Mouse (Mus musculus): ENCODE results near the gene Fetub.
"Not testable (repeated sequence)": the region's sequence is repeated elsewhere in the genome, so short reads cannot be mapped to it uniquely, and the experiment has no call there.

Fetub gene

DNA sequence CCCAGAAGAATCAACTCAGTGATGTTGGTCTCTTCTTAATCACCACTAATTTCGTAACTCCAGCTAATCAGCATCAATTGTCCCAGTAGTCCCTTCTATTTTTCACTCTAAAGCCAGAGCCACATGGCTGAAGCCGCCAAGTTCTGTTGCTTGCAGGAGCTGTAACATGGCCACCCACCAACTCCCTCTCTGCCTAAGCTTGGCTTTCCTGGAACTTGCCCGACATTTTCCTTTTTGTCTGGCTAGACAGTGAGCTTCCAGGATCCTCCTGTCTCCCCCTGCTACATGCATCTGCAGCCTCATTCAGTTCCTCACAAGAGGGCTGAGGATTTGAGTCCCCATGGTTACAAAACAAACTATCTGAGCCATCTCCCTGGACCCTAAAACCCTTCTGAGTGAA is 6.1 kb upstream of the Fetub start:
- DNase-seq = peak in 1 of 2 experiments; percentile 21

DNA sequence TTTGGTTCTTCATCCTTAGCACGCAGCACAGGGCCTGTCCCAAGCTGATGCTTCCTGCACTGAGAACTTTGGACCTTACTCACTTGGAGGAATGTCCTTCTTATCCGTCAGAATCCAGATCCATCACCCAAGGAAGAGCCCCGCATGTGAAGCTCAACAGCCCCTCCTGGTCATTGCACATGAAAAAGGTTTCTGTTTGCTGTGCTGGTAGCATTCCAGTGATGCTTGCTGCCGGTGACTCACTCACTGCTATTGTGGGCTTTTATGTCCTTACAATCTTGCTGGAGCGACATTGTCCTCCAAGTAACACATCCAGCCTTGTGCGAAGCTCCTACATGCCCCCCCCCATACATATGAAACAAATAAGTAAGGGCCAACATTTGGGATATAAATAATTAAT is 5.2 kb upstream of the Fetub start:
- no peak for DNase-seq

DNA sequence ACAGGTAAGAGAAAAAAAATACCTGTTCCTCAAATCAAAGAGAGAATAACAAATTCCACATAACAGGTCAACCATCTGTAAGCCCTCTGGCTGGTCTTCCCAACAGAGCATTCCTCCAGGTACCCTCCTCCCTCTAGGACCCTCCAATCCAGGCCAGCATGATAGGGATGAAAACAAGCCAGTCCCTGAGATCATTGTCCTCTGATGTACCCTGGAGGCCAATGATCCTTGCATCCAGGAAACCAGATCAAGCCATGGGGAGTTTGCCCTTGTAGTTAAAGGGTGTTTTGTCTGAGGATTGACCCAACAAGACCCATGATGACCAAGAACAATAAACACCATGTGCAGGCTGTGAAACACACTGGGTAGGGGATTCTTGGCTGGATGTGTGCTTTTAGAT is 3.9 kb upstream of the Fetub start:
- no peak for DNase-seq

DNA sequence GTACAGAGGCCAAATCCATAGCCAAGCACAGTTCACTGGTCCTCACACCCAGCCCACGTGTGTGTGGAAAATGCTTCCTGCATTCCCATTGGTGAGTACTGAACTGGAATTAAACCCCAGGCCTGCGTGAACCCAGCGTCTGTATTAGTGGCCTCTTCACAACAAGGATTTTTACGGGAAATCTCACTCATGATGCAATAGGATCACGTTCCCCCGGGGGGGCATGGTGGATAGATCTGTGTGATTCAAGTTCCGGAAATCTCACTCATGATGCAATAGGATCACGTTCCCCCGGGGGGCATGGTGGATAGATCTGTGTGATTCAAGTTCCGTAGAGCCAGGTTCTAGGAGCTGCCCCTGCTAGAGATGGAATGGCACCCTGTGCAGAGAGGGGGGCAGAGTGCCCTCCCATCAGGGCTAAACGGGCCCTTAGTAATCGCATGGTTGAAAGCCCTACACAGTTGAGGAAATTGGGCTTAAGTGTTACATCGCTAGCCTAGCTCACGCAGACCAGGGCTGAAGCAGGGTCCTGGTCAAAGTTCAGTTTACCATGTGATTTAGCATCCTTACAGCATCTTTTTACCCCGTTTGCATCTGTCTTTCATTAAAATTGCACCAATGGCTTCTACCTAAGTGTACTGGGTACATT is 654 bp downstream of the Fetub start:
- peak; percentile 7 to 9 for DNase-seq

DNA sequence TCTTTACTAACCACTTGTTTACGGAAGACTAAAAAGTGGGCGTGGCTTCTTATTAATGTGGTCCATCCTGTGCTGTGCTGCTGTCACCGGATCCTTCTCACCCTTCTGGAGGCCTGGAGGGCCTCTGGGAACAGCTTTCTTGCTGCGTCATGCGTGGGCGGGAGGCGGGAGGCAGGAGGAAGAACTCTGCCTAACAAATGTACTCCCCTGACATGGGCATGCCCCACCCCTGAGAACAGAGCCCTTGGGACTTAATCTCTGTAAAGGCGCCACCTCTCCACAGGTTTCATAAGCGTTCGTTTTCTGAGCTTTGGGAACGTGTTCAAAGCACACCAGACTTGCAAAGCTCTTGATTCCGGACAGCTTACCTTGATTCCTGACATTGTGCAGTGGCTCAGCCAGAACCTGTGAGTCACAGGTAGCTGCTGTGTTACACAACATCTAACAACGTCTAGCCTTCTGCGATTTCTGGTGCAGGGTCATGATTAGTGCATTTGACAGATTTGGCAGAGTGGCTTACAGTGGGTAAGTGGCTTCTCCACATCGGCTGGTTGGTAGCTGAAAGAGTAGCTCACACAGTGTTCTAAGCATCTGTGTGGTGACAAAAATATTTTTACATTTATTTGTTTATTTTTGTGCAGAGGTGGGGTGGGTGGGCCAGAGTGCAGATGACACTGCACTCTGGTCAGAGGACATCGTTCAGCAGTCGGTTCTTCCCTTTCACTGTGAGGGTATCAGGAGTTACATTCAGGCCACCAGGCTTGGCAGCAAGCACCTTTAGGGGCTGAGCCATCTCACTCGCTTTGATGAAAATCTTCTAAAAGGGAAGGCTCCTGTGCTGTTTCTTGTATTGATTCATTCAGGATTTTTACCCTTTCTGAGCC is 2.1 kb downstream of the Fetub start:
- DNase-seq = peak; percentile 77 to 85

DNA sequence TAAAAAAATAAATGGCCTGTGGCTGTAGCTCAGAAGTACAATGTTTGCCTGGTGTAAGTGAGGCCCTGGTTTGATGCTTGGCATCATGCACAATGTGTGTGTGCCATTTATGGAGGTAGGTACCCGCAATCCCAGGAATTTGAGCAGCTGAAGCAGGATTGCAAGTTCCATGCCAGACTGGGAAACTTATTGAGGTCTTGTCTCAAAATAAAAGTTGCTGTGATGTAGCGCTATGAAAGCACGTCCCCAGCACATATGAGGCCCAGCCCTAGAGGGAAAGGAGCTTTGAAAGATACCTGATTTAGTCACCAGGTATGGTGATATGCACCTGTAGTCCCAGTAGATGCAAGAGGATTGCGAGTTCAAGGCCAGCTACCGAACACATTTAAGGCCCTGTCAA is 3.6 kb downstream of the Fetub start:
- no peak for DNase-seq

- no peak for DNase-seq
Measured at GRCm38 (mm10) chr16:22922433-22922832, 4.3 kb downstream of the Fetub start.

GRCm38 (mm10) chr16:22929575-22929974 is 11.4 kb downstream of the Fetub start:
- no peak for DNase-seq

- DNase-seq = no peak
Measured at GRCm38 (mm10) chr16:22931431-22932200, 13.5 kb downstream of the Fetub start.

DNA sequence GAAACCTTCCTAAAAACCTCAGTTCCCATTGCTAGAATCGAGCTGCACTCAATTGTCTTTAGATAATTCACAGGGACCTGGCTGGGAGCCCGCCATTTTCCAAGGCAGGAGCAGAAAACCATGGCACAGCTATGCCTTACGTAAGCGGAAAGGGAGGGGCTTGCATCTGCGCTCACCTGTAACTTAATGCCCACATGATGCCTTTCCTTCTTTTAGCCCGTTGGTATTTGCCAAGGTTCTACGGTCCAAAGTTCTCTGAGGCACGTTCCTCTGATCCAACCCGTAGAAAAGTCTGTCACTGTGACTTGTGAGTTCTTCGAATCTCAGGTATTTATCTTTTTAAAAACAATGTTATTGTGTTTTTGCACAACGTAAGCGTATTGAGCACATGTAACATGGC is 19.5 kb downstream of the Fetub start:
- DNase-seq = no peak

DNA sequence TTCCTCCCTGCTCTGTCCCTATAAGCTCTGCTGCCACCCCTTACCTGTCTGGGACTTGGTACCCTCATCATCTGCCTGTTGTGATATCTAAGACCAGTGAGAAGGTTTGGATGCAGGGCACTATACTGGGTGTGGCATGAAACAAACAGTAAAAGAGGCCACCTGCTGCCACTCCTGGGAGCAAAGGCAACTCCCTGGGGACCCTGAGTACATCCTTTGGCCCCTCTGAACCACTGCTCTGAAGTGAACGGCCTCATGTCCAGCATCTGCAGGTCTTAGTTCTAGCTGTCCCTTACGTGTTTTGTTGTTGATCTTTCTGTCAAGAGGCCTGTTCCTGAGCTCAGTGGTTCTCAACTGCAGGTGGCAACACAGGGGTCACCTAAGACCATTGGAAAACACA is 20.4 kb downstream of the Fetub start:
- no peak for DNase-seq

DNA sequence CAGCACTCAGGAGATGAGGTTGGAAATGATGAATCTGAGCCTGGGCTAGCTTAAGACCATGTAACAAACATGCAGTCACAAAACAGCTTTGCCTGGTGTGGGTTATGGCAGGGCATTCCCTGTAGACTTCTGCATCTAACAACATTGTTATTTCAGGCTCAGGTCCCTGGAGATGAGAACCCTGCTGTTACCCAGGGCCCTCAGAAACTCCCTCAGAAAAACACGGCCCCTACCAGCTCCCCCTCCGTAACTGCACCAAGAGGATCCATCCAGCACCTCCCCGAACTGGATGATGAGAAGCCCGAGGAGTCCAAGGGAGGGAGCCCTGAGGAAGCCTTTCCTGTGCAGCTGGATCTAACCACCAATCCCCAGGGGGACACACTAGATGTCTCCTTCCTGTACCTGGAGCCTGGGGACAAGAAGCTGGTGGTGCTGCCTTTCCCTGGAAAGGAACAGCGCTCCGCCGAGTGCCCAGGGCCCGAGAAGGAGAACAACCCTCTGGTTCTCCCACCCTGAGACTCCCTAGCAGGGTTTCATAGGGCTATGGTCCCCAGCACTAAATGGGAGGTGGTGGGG is 21.1 kb downstream of the Fetub start:
- DNase-seq = no peak

GRCm38 (mm10) chr16:22941825-22942476 is 23.8 kb downstream of the Fetub start:
- not testable (repeated sequence) for DNase-seq

DNA sequence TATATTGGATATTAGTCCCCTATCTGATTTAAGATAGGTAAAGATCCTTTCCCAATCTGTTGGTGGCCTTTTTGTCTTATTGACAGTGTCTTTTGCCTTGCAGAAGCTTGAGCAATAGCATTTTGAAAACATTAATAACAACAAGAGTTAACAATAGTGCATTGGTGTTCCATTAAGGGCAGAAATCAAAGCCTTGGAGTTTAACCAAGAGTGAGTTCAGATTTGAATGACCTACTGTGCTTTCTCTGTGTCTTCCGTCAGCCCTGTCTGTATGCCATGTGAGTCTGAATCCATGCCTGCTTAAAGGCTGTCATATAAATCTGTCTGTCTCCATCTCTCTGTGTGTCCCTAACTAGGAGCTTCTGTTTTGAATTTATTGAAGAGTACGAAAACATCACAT is 29.2 kb downstream of the Fetub start:
- DNase-seq = no peak

GRCm38 (mm10) chr16:22950840-22951395 is 32.8 kb downstream of the Fetub start, which contains the start of gene Hrg:
Gene Hrg, plus strand, starts transcription at chr16:22951072.
- no peak for DNase-seq

GRCm38 (mm10) chr16:22953069-22953468 is 34.9 kb downstream of the Fetub start:
- DNase-seq = no peak

GRCm38 (mm10) chr16:22955397-22956084 is 37.4 kb downstream of the Fetub start:
- DNase-seq = no peak

DNA sequence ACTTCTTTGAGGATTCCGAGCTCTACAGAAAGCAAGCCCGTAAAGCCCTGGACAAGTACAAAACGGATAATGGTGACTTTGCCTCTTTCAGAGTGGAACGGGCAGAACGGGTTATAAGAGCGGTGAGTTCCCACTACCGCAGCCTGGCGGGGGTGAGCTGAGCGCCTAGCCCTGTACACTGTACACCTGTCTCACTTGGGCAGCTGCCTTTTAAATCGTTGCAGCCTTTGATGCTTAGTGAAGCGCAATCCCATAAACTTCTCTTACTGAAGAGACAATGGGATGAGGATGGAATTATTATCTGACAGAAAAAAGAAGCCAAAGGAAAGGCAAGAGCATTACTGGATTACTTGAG is 37.9 kb downstream of the Fetub start:
- DNase-seq = no peak

DNA sequence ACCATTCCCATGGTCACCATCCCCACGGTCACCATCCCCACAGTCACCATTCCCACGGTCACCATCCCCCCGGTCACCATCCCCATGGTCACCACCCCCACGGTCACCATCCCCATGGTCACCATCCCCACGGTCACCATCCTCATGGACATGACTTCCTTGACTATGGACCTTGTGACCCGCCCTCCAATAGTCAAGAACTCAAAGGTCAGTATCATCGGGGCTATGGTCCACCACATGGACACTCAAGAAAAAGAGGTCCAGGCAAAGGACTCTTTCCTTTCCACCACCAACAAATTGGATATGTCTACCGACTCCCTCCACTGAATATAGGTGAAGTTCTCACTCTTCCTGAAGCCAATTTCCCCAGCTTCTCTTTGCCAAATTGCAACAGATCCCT is 42.9 kb downstream of the Fetub start:
- DNase-seq = no peak

DNA sequence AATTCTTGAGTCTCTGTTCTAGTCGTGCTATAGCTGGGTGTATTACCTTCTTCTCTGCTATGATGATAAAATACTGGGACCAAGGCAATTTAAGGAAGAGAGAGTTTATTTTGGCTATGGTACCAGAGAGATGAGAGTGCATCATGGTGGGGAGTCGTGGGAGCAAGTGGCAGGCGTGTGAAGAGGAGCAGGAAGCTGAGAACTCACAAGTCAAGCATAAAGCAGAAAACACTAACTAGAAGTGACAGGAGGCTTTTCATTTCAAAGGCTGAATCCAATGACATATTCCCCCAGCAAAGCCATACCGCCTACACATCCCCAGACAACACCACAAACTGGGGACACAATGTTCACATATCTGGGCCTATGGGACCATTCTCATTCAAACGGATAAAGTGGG is 44.1 kb downstream of the Fetub start:
- DNase-seq = no peak

GRCm38 (mm10) chr16:22963293-22963692 is 45.2 kb downstream of the Fetub start:
- no peak for DNase-seq
